Comparison of ENCODE assay signal across 9 mouse cellular contexts in the genomic region with DNA sequence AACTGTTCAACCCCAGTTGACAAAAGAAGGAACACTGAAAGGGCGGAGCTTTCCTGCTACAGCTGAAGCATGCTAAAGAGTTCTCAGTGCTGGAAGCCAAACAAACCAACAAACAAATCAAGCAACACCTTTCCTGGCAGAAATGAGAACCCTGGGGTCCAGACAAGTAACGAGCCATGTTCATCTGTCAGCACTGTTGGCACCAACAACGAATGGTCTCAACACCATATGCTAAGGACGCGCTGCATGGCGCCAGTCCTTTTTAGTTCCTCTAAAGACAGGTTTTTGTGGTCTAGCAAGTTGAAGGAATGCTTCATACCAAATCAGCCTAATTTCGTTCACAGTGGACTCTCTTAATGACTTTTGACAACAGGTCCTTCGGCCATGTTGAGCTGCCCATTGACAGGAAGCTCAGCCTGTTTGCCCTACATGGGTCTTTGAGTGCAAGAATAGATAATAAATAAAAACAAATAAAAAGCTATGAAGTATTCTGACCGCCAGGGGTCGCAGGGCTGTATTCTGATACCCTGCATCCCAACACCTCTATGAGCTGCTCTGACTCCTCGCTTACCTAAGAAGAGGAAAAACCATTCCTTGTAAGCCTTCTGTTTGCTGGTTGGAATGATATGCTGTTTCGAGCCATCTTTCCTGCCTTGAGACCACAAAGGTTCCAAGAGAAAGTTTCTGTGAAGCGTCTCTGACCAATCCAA. TPM values are rescaled to one million over a fixed set of nuclear protein-coding genes. Genes with fewer than 3 reads are reported as not detected.
DNase-seq lines count a peak whose midpoint lies in the region; ATAC-seq lines count a peak whose summit lies in the region.
"Had no signal": no experiment of that assay in that cellular context is flagged by ENCODE, and none has a peak within 500 bp of the region (broad histone marks: within the 10 kb centered on the region; RNA-seq: fewer than 3 reads in every experiment).

No protein-coding gene starts in this region.

- no peaks in the 10 kb centered on the region for H3K9me3 ChIP-seq in forebrain, embryonic 11.5 days (ENCODE audit: control insufficient read depth, low read length)
- H3K9me3 ChIP-seq: liver, embryonic 15.5 days had no signal

- ATAC-seq in forebrain, embryonic 11.5 days (replicated peaks; ENCODE audit: low FRiP score): no peak

- peak overlapping the region; percentile 5; the same call in 1 of the 2 replicates for H3K27ac ChIP-seq in brown adipose tissue, adult 24 weeks (replicated peaks; ENCODE audit: low read depth, low read length)
- no peak overlapping the region for H3K27ac ChIP-seq in forebrain, embryonic 11.5 days (ENCODE audit: low read depth, low read length)
- H3K27ac ChIP-seq: liver, embryonic 15.5 days had no signal

- H3K36me3 ChIP-seq in forebrain, embryonic 11.5 days (ENCODE audit: control insufficient read depth, insufficient read depth, low read length): no peaks in the 10 kb centered on the region

- no peaks in the 10 kb centered on the region for H3K27me3 ChIP-seq in forebrain, embryonic 11.5 days (ENCODE audit: control insufficient read depth, insufficient read depth, low read length)
- H3K27me3 ChIP-seq: liver, embryonic 15.5 days had no signal

- no peak overlapping the region for H3K4me2 ChIP-seq in forebrain, embryonic 11.5 days (ENCODE audit: low read depth, low read length, severe bottlenecking)
- H3K4me2 ChIP-seq: liver, embryonic 15.5 days had no signal

- peaks cover 17% of the 10 kb centered on the region for H3K4me1 ChIP-seq in brown adipose tissue, adult 24 weeks (ENCODE audit: control insufficient read depth, insufficient read depth, insufficient read length, low read length)
- no peaks in the 10 kb centered on the region for H3K4me1 ChIP-seq in forebrain, embryonic 11.5 days (replicated peaks; ENCODE audit: control insufficient read depth, insufficient read depth, low read length)
- H3K4me1 ChIP-seq: liver, embryonic 15.5 days had no signal

- 76% methylated on average over 13 of the region's 13 CpGs for WGBS in forebrain, embryonic 11.5 days

- peak; percentile 14 to 20 for DNase-seq in left cerebral cortex, adult 18-20 months (ENCODE audit: low spot score in 2 of 2)
- no peak for DNase-seq in left cerebral cortex, postnatal 10 days (ENCODE audit: extremely low spot score in 1 of 2, low spot score in 2 of 2)
- DNase-seq in ES-CJ7 (ENCODE audit: low read depth, low spot score): peak; percentile 65
- DNase-seq in forebrain, embryonic 11.5 days (ENCODE audit: low spot score): peak; percentile 59
- peak; percentile 63 for DNase-seq in kidney, postnatal 10 days
- peak; percentile 76 for DNase-seq in lung, postnatal 36 days
- DNase-seq in thymus, postnatal 36 days: peak; percentile 12 to 18

- intact Hi-C loops in left cerebral cortex, postnatal 10 days (cut with DNase I): loop anchor here (5.0 kb wide), 1 partner anchor 51 kb away; the partner anchor contains the start of gene Pank1

- H3K9ac ChIP-seq in forebrain, embryonic 11.5 days (ENCODE audit: low read length): no peak overlapping the region
- H3K9ac ChIP-seq: liver, embryonic 15.5 days had no signal

- H3K4me3 ChIP-seq in brown adipose tissue, adult 24 weeks (ENCODE audit: insufficient read depth, low read depth, low read length): no peak overlapping the region
- H3K4me3 ChIP-seq in forebrain, embryonic 11.5 days (ENCODE audit: low read depth, low read length): no peak overlapping the region
- H3K4me3 ChIP-seq: liver, embryonic 15.5 days had no signal

RNA-seq across cellular contexts. Expression of gene Pank1, which starts 53.2 kb away (rescaled TPM):
- 10 to 100 TPM; 21.5 to 22.0 TPM for total RNA-seq in left cerebral cortex, adult 18-20 months (2021)
- 10 to 100 TPM; 16.3 to 16.5 TPM for total RNA-seq in left cerebral cortex, postnatal 10 days (2021)
- polyA plus RNA-seq in brown adipose tissue, adult 24 weeks (2012; ENCODE audit: insufficient read depth, insufficient read length, missing spikeins): 200 and 231 TPM in 2 replicates
- 10.7 and 11.5 TPM in 2 replicates for polyA plus RNA-seq in forebrain, embryonic 11.5 days (2014; fragmentation: Nextera tagmentation; extraction: Ambion mirVana)

Comparison
In these comparisons a context has a peak if more than half of its experiments do, and no peak if none do; other contexts are left out.
1. DNase-seq: peak in left cerebral cortex, adult 18-20 months (2 of 2), ES-CJ7 (single experiment), forebrain, embryonic 11.5 days (single experiment), kidney, postnatal 10 days (single experiment), lung, postnatal 36 days (single experiment) and thymus, postnatal 36 days (2 of 2); none in left cerebral cortex, postnatal 10 days (0 of 2).